Mouse (Mus musculus) cerebellum, adult 18-20 months (tissue): ENCODE data around the gene Srp72.
"Not testable (repeated sequence)": the region's sequence is repeated elsewhere in the genome, so short reads cannot be mapped to it uniquely, and the experiment has no call there.

ENCODE experiments used
- DNase-seq, 2 experiments: peaks; one replicate each; pipeline ENCODE4 v3.0.0; 2021

The Srp72 gene

DNA sequence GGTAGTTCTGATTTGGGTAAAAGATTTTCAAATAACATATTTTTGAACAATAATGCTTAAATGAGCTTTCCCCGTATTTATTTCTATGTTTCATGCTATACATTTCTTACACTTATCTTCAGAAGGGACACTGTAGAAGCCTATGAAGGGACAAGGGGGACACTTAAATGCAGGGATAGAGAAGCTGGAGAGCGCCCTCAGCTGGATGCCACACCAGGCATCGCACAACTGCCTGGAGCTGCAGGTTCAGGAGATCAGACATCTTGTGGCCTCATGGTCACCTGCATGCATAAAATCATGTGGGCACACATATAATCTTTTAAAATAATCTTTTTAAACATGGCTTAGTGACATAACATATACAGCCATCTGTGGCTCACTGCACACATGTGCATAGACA lies 9.8 kb upstream of the Srp72 start:
- no peak for DNase-seq

DNA sequence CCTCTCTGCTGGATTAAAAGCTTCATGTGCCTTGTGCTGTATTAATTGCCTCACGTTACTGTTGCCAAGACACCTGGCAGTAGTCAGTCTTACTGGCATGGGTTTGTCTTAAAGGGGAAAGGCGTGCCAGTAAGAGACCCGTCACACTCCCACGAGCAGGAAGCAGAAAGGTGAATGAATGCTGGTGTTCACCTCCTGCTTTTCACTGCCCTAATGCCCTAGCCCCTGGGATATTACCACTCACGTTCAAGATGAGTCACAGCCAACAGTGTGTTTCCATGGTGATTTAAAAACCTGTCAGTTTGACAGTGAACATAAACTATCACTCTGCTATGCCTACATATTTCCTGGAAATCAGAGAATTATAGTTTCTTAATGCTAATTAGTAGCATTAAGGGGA lies 5.2 kb upstream of the Srp72 start:
- DNase-seq, result no peak

DNA sequence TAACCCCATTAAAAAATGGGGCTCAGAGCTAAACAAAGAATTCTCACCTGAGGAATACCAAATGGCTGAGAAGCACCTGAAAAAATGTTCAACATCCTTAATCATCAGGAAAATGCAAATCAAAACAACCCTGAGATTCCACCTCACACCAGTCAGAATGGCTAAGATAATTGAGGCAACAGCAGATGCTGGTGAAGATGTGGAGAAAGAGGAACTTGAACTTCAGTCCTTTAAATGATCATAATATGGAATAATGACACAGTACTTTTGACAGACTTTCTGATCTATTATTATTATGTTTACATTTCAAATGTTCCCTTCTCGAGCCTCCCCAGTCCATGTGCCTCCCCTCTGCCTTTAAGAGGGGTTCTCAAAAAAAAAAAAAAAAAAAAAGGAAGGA lies 3.4 kb upstream of the Srp72 start:
- not testable (repeated sequence) for DNase-seq

DNA sequence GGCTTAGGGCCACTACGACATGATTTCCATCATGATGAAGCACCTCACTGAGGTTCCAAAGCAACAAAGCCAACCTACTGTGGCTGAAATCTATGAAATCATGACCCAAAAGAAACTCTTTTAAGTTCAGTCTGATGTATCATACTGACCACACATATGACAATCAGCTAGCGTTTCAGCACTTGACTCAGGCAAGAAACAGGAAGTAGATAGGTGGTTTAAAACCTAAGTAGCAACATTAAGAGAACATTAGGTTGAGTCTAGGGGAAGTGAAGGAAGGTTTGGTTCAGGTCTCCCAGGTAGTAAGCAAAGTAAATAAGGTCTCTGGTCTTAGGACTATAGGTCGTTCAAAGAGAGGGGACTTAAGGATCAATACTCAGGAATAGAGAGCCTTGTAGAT lies 995 bp upstream of the Srp72 start:
- no peak for DNase-seq

DNA sequence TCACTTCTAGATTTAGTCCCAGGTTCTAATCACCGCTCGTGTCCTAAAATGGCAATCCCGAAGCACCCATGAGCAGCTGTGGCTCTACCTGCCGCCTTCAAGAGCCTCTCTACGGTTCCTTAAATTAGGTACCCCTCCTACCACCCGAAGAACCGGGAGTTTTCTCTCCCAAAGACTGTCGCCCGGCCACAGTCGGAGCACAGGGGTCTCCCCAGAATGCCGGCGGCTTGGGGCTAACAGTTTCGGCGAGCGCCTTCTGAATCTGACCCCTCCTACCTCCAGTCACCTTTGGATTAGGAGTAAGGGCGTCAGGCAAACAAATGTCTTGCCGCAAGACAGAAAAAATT lies 303 bp upstream of the Srp72 start:
- DNase-seq, result no peak

DNA sequence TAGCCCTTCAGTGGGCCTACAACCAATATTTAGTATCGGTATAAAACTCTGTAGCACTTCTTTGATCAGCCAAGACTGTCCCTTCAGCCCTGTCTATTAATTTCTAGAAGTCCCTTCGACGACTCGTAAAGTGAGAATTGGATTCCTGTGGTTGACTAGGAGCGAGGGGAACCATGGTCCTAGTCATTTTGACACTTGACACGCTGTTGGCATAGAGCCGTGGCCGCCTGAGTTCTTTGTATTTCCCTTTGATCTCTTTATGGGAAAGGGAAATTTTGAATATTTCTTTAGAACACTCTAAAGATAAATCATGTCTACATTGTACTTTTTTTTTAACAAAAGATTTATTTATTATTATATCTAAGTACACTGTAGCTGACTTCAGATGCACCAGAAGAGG lies 1.3 kb downstream of the Srp72 start:
- DNase-seq, result no peak

DNA sequence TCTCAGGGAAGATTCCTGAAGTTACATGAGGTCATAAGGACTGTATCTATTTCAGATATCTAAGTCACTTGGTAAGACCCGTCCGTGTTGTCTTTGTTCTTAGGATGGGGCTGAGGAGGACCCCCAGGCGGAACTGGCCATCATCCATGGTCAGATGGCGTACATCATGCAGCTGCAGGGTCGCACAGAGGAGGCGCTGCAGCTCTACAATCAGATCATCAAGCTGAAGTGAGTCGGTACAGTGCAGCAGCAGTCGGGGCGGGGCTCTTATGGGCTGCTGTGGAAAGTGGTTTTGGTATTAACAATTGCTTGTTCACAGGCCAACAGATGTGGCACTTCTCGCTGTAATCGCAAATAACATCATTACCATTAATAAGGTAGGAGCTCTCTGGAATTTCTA lies 9.5 kb downstream of the Srp72 start:
- DNase-seq, result no peak

DNA sequence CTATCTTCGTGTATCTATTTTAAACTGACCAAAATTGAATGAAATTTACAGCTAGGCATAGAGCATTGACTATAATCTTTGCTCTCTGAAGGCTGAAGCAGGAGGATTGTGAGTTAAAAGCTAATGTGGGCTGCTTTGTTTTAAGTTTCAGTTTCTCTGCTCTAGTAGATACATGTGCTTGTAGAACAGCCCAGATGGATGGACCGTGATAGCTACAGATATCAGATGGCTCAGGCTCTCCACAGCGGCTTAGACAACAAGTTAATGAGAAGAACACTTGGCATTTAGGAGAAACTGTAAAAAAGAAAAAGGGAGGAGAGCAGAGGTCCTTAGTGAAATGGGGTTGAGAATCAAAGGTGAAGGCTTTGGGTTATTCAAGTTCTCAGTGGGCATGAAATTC lies 16.3 kb downstream of the Srp72 start:
- DNase-seq, result no peak

DNA sequence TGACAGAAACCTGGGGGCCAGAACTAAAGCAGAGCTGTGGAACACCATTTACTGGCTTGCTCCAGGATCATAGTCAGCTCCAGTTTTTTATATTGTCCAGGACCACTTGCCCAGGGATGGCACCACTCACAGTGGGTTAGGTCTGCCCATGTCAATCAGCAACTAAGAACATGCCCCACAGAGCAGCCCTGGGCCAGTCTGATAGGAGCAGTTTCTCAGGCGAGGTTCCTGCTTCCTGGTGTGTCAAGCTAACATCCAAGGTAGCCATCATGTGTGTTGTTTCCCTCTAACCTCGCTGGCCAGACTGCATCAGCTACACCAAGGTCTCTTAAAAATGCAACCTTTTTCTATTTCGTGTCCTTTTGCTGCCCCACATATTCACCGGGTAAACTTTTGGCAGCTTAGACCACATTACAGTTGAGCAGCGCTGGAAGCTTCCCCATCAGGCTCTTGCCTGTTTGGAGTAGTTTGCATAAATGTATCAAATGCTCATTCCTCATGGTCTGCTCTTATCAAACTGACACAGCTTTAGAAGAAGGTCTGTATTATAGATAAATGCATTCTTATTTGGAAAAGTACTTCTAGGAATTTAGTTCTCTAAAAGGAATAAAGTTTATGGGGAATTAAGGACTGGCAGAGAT lies 18.8 kb downstream of the Srp72 start:
- DNase-seq, result no peak

DNA sequence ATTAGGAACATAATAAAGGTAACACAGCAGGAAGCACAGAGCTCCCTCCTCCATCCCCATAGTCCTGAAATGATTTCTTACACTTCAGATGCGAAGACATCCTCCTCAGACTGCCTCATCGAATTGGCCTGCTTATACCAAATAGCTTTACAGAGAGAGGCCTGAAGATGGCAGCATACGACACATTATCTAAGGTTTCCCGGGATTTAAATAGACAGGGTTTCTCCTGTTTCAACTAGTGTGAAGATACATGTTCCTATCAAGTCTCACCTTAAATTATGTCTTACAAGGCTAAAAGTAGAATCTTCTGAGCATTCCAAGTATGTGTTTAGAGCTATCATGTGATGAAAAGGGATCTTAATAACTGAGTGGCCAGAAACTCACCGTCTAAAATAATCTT lies 23.9 kb downstream of the Srp72 start:
- DNase-seq, result no peak

DNA sequence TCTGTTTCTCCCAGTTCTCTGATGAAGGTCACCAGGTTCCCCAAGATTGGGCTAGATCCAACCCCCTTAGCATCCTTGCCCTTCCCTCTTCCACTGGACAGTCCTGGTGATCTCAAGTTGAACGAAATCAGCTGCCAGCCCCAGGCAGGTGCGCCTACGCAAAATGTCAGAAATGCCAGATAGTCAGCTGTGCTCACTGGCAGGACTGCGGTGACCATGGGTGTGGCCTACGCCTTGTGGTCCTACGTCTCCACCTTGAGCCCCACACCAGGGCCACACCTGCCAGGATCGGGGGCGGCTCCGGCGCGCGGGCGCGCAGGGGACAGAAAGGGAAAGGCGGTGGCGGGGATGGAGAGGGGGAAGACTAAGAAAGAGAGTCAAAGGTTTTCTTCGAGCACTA lies 26.7 kb downstream of the Srp72 start:
- DNase-seq, result no peak

DNA sequence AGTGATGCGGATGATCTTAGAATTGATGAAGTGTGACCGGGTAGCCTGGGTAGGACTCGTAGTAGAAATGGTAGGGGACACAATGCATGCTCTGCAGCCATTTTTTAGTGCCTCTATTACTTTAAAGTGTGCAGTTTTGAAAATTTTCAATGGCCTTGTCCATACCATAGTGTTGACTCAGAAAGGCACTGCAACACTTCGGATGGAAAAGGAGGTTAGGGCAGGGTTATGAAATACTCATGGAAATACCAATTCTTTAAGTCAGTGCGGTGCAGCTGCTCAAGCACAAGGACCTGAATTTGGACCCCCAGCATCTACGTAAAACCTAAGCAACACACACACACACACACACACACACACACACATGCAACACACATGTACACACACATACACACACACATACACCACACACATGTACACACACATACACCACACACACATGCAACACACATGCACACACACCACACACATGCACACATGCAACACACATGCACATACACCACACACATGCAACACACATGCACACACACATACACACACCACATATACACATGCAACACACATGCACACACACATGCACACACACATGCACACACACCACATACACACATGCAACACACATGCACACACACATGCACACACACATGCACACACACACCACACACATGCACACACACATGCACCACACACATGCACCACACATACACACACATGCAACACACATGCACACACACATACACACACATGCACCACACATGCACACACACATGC lies 29.8 kb downstream of the Srp72 start, which contains the start of gene Arl9:
TSS of gene Arl9 (plus strand) at position 5 of the 771 bp plus-strand sequence.
- no peak for DNase-seq

DNA sequence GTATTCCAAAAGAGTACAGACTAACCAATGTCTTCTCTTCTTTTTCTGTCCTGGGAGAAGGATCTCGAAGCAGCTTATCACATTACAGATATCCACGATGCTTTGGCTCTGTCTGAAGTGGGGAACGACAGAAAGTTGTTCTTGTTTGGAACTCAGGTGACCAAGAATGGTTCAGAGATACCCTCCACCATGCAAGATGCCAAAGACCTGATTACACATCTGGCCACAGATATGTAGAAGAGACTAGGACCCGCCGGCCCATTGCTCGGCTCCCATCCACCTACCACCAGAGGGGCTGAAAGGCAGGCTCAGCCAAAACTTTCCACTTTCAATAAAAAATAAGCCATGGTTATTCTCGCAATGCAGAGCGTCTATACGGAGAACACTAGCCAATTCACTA lies 35.9 kb downstream of the Srp72 start:
- no peak for DNase-seq

DNA sequence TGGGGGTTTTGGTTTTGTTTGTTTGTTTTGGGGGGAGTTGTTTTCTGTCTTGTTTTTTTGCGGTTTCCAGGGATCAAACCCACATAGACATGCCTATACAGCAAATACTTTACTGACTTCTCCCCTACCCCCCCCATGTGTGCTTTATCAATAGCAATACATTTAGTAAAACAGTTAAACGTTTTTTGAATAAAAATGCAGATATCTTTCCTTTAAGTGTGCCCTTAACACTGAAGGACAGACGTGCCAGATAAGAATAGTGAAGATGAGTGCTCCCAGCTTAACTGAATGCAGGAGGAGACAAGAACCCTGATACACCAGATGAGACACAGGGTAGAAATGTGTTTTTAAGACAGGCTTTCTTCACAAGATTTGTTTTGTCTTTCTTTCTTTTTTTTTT lies 36.6 kb downstream of the Srp72 start:
- DNase-seq, result no peak

DNA sequence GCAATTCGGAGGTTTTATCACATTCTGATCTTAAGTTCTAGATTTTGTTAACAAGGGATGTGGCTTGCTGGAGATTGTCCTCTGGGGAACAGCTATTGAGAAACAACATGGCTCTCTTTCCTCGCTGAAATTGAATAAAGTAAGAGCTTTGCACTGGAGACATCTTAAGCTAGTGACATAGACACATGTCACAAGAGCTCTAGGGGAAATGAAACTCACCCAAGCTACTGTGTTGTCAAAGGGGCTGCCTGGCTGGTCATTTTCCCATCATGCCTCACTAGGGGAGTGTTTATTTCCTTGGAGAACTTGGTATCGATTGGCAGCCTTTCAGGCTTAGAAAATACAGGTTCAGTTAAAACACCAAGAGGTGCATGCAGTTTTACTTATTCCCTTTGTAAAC lies 38.7 kb downstream of the Srp72 start:
- no peak for DNase-seq

DNA sequence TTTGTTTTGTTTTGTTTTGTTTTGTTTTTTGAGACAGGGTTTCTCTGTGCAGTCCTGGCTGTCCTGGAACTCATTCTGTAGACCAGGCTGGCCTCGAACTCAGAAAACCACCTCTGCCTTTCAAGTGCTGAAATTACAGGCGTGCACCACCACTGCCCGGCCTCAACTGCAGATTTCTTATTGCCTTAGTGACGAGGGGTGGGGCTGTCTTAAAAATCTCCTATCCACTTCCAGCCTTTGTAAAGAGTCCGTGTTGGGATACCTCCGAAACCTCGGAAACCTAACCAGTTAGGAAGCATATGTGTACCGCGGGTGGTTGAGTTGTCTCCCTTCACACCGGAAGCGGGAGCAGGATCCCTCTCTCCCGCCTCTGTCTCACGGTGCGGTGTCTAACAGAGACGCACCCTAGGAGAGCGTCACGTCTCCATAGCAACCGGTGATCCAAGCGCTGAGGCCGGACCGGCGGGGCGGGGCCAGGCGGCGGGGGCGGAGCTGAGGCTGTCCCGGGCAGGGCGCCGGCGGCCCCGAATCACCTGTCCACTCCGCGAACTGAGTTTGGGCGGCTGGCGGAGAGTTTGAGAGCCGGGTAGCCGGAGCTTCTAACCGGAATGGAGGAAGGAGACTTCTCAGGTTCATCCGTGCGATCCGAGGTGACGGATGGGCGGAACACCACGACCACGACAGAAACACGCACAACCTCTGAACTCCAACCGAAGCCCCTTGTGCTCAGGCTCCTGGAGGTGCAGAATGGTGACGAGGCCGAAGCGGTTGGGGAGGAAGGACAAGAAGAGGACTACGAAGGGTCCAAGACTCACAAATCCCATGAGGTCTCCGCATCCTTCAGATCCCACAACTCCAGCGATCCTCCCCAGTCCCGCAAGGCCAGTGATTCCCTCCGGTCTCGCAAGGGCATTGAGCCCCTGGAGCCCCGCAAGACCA lies 41.3 kb downstream of the Srp72 start, which contains the start of gene Thegl:
TSS of gene Thegl (plus strand) at position 480 of the 939 bp plus-strand sequence.
- peak; percentile 64 to 72 for DNase-seq

DNA sequence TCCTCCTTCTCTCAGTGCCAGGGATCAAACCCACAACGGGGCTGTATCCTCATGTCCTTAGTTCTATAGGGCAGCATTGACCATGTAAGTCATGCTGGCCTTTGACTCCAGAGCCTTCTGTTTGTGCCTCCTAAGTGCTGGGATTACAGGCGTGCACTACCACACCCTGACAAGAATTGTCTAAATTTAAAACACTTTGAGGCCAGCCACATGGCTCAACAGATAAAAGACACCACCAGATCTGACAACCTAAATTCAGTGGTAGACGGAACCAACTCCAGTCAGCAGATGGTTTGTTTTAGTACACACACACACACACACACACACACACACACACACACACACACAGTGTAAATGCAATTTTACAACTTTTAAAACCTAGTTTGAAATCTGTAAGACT lies 53.6 kb downstream of the Srp72 start:
- DNase-seq, result no peak

DNA sequence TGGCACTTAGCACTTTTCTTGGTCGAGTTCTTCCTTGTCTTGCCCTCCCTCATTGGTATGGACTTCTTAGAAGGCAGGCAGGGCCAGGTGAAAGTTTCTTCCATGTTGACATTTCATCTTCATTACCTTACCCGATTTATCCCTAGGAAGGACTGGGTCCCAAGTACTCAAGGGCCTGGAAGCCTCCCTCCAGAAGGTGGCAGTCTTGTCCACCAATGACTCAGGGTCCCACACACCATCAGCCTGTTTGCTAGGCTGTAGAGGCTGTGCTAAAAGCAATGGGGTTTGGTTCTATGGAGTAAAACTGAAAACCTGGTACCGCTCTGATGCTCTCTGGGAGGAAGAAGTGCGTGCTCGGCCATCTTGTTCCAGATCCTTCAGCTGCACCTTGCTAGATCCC lies 55.3 kb downstream of the Srp72 start:
- DNase-seq, result no peak

DNA sequence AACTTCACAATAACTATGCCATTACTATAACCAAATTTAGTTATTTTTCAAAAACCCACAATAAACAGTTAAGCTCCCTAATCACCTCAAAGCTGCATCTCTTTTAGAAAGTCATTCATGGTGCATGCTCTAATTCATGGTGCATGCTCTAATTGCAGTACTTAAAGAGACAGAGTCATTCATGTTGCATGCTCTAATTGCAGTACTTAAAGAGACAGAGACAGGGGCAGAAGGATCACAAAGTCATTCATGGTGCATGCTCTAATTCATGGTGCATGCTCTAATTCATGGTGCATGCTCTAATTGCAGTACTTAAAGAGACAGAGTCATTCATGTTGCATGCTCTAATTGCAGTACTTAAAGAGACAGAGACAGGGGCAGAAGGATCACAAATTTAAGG lies 60.6 kb downstream of the Srp72 start:
- not testable (repeated sequence) for DNase-seq

DNA sequence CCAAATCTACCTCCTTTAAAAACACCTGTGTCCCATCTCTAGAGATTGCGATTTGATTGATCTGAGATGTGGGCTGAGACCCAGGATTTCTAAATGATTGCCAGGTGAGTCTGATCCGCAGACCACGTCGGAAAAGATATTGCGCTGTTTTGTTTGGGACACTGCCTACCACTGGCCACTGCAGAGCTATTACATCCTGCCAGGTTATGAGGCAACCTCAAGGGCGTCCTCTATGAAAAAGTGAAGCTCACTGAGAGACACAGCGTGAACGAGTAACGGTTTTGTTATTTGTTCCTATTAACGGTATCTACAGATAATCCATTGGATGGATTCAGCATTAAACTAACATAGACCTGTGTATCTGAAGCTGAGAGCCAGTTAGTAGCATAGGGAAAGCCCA lies 64.0 kb downstream of the Srp72 start:
- no peak for DNase-seq

DNA sequence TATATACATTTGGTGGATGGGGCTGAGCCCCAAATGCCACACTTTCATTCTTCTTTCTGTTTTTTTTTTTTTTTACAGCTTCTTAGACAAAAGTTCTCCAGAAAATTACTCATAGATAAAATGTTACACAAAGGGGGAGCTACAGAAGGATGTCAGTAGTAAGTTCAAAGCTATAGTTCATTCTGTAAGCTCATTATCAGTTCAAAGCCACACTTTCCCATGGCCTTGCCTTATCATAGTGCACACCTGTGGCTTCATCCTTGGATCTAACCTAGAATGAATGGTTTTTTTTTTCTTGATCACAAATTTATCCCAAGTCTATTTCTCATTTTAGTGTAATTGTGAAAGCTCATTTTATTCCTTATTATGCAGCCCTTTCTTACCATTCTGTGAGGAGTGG lies 64.9 kb downstream of the Srp72 start:
- DNase-seq, result no peak

DNA sequence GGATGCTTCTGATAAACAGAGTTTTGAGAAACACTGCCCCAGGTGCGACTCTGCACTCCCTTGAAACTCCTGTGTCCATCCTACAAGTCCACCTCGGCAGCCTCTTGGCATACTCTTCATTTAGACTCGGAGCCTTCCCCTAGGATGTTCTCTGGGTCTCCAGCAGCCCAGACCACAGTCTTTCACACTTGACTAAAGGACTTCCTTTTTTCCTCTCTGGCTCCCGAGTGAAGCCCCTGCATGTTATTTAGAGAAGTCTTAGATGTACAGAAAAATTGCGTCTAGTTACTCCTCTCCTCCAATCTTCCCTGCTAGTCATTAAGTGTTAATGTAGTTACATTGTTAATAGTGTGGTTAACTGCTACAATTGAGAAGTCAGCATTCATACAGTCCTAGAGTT lies 69.9 kb downstream of the Srp72 start:
- DNase-seq, result no peak
